Mouse (Mus musculus) heart, postnatal 0 days (tissue): ENCODE results near the gene Colq.

ENCODE experiments used
- CTCF ChIP-seq: IDR thresholded peaks from 2 replicates; pipeline ENCODE4 v1.5.1; 2016; ENCODE audit warnings: antibody characterized with exemption, control low read depth, low read depth
- EP300 ChIP-seq: IDR thresholded peaks from 2 replicates; pipeline ENCODE4 v1.6.1; 2016; ENCODE audit warnings: antibody characterized with exemption, low read depth

DNA sequence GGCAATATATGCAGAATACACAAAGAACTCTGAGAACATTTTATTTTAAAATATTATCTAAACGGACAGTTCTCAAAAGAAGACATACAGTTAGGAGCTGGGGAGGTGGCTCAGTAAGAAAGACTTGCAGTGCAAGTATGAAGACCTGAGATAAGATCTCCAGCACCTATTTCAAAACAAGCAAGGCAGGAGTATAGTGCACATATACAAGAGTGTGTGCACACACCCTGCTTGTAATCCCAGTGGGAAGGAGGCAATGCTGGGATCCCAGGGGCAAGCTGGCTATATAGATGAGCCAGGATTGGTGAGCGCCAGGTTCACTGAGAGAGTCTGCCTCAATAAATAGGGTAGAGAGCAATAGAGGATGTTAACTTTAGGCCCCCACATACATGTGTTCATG lies 75.2 kb downstream of the Colq start:
- TF ChIP-seq CTCF (no peak), EP300 (no peak)
